Mouse (Mus musculus): Measurements from ENCODE around the gene Katnal1.

Katnal1 gene

DNA sequence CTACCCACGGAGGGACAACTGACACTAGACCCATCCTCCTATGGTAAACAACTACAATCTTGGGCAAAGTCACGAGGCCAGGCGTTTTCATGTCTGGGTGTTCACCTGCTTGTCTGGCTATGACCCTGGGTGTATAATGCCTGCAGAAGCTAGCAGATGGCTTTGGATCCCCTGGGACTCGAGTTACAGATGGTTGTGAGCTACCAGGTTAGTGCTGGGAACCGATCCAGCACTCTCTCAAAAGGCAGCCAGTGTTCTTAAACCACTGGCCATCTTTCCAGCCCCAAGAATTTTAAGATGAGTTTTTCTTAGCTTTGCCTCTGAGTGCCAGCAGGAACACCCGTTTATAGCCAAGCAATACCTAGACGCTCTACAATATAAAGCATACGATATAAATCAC, 45.4 kb downstream of the Katnal1 start:
- no peak for DNase-seq (ENCODE audit: low read depth)

DNA sequence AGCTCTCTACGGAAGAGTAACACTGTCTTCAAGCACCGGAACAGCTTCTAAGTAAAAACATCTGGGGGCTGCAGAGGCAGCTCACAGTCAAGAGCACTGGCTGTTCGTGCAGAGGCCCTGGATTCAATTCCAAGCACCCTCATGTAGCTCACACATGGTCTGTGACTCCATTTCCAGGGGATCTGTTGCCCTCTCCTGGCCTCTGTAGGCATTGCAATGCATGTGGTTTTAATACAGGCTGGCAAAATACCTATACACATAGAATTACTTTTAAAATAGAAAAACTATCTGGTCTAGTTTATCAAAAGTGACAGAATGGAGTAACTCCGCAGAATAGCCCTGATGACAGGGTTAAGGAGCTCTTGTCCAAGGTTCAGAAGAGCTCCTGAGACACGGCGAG, 49.9 kb downstream of the Katnal1 start:
- DNase-seq (ENCODE audit: low read depth), result peak; percentile 57

DNA sequence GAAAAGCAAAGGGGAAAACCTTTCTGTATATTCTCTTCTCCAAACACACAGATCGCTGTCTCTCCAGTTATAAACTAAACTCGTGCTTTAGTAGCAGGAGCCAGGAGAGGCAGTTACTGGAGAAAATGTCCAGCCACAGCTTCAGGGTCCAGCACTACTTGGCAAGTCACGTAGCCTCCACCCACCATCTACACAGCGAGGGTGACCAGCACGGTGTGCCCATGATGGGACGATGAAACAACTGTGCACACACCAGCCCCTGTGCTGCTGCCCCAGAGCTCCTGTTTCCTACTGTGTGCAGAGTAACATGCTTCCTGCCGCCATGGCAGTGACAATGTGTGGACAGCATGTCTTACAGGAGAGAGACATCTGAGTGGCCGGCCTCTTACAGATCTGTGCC, 56.0 kb downstream of the Katnal1 start:
- DNase-seq (ENCODE audit: low read depth), result no peak

DNA sequence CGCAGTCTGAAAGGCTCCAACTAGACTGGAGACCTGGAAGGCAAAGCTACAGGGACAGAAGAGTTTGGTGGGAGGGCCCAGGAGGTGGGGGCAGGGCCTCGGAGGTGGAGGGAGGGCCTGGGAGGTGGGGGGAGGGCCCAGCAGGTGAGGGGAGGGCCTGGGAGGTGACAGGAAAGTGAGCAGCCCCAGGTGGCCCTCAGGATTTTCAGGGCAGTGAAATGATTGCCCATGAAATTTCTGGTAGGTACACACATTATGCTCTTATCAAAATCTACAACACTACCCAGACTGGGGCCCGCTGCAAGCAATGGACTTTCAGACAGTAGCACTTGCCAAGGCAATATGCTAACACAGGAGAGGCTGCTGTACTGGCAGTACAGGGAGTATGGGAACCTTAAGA, 59.5 kb downstream of the Katnal1 start:
- DNase-seq (ENCODE audit: low read depth), result no peak

DNA sequence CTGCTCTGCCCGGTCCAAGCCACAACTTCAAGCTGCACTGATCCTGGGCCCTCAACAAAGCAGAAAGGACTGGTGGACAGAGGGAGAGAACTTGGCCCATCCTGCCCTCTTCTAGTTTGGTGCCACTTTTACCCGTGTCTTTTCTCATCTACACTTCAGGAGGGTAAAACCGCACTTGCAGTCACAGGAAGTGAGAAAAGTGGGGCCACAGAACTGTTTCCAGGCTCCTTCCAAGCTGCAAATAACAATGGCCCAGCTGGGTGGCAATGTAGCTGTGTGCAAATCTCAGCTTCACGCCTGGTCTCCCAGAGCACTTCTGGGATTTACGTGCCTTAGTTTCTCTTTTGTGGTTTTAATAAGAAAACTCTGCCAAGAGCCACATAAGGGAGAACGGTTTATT, 61.4 kb downstream of the Katnal1 start:
- DNase-seq (ENCODE audit: low read depth), result peak; percentile 85

DNA sequence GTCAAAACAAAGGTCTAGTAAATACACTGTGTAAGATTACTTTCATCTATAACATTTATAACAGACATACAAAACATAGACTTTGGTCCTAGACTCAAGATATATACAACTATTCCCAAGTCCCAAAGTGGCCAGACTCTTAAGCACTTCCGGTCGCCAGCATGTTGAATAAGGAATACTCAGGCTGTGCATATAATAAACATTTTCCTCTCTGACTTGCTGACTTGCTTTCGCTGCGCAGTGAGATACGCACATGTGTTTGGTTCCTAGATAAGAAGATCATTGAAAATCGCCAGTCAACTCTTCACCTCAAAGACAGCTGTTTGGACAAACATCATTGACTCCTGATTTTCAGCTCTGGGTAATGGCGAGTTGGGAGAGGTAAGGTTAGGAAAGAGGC, 61.9 kb downstream of the Katnal1 start:
- peak; percentile 59 for DNase-seq (ENCODE audit: low read depth)

DNA sequence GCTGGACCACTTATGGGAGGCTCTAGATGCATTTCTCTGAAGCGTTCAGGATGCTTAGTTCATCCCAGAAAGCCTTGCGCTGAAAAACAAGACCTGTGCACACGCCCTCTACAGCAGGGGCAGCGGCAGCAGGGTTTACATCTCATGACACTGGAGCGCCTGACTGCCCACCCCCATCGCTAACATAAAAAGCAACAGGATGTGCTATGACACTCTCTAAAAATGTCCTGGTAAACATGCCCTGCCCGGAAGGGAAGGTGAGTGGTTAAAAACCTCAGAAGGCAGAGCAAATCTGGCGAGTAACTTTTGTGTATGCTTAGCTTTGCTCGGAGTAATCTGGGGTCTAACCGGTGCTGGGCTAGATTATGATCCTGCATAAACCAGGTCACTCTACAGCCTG, 62.5 kb downstream of the Katnal1 start:
- peak; percentile 90 for DNase-seq (ENCODE audit: low read depth)

DNA sequence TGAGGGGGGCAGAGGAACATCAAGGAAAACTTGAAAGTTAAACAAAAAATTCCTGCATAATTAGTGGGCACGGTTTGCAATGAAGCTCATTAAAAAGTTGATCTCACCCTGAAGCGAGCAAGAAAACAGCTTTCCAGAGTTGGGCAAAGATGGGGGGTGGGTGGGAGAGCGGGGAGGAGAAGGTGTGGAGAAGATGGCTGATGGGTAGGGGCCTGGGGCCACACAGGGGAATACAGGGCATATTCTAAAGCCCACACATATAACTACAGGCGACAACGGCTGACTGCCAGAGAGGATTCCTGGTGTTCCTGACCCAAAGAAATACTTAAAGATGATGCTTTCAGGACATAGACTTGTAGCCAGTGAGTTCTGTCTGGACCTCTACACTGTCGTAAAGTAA, 65.7 kb downstream of the Katnal1 start:
- no peak for DNase-seq (ENCODE audit: low read depth)

DNA sequence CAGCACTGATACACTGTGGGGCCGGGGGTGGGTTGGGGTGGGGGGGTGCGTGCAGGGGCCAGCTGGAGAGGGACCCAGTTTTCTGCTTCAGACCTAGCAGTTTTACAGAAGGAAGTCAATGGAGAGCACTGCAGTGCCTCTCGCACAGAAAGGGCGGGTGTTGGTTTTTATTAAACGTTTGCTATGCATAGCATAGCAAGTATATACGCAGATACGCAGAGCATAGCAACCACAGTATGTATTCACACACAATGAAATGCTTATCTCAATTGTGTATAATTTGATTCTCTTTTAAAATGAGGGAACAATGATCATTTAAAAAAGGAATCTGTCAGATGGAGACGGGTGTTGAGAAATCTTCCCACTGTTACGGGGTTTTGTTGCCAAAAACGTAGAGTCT, 66.3 kb downstream of the Katnal1 start:
- no peak for DNase-seq (ENCODE audit: low read depth)

DNA sequence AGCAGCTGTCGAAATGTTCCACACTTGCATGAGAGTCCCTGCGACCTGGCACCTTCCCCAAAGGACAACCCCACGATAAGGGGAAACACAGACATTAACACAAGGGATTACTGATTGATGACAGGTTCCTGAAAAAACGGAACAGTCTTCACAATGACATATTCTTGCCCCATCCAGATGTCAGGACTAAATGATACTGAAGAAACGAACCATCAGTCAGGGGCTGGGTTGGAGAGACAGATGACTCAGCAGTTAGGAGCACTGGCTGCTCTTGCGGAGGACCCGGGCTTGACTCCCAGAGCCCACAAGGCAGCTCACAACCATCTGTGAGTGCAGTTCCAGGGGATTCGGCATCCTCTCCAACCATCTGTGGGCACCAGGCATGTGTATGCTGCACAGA, 67.0 kb downstream of the Katnal1 start:
- no peak for DNase-seq (ENCODE audit: low read depth)

DNA sequence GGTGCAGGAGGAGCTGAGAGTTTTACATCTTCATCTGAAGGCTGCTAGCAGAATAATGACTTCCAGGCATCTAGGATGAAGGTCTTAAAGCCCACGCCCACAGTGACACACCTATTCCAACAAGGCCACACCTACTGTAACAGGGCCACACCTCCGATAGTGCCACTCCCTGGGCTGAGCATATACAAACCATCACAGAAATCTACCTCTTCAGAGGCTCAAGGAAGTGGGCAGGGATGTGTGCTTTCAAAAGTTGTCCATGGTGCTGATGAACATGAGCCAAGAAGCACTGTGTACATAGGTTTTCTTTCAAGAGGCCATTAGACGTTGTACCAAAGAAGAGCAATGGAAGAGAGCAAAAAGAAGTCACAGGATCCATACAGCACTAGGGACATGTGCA, 71.6 kb downstream of the Katnal1 start:
- no peak for DNase-seq (ENCODE audit: low read depth)

DNA sequence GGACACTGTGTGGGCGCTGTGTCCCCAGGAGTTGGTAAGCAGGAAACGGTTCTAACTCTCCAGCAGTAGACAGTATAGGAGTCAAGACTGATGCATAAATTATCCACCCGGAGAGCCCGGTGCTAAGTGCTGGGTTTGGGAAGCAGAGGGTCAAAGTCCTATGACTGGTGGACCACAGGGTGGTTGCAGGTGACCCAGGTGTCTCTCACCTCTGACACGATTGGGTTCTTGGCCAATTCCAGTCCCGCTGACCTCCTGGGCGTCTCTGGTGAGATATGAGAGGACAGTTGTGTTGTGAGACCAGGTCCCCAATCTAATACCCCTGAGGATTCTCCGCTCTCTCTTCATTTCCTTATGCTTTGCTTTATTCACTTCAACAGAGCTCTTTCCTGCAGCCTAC, 74.1 kb downstream of the Katnal1 start:
- DNase-seq (ENCODE audit: low read depth), result no peak

DNA sequence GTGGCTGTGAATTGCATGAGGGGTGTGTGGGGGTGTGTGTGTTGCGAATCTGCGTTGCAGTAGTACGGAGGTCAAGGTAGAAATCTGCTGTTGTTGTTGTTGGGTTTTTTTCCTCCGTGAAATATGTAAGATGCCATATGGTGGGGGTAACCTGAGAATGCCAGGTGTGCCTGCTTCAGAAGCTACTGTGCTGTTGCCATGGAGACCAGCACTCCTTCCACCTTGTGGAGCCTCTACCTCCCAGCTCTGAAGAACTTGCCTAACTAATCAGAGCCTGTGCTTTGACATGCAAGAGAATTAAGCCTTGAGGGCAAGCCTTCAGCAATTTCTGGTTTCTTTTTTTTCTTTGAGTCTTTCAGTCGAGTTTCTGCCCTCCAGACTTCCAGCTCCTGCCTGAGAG, 75.0 kb downstream of the Katnal1 start:
- DNase-seq (ENCODE audit: low read depth), result no peak

DNA sequence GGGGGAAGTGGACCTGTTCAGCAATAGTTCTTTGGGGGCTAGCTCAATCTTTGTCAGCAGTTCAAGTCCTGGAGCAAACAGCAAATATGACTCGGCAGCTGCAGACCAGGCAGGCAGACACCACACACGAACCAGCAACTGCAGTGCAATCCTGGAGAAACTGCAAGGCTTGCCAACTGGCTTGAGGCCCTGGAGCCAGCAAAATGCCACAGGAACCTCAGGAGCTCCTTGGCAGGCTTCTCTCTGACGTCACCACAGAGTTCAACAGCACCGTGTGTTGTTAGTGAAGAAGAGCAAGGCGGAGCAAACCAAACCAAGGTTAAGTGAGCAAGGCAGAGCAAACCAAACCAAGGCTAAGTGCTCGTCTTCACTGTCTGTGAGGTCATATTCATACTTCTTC, 79.6 kb downstream of the Katnal1 start:
- DNase-seq (ENCODE audit: low read depth), result no peak

DNA sequence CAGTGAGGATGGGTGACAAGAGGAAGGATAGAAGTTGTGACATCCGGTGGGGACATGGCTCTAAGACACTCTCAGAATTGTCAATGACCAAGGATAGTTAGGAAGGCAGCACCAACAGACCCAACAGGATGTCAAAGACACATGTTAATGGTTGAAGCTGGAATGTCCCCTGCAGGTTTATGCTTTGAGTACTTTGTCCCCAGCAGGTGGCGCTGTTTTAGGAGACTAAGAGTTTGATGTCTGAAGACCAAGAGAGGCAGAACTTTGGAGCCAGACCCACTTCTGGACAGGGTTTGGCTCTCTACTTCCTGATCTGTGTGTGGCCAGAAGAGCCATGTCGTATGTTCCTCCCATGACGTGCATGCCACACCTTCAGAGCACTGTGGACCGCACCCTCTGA, 82.1 kb downstream of the Katnal1 start:
- peak; percentile 65 for DNase-seq (ENCODE audit: low read depth)

DNA sequence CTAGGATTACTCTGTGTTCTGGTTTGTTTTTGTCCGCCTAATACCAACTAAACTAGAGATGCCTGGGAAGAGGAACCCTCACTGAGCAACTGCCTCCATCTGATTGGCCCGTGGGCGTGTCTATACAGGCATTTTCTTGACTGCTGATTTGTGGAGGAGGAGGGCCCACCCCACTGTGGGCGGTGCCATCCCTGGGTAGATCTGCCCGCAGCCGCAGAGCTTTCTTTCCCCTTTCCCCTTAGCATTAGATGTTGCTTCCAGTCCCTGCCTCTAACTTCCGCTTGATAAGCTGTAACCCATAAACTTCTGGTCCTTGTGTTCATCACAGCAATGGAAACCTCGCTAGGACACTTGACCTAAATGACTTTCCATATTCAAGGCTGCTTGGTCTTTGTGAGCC, 92.1 kb downstream of the Katnal1 start:
- peak; percentile 47 for DNase-seq (ENCODE audit: low read depth)

DNA sequence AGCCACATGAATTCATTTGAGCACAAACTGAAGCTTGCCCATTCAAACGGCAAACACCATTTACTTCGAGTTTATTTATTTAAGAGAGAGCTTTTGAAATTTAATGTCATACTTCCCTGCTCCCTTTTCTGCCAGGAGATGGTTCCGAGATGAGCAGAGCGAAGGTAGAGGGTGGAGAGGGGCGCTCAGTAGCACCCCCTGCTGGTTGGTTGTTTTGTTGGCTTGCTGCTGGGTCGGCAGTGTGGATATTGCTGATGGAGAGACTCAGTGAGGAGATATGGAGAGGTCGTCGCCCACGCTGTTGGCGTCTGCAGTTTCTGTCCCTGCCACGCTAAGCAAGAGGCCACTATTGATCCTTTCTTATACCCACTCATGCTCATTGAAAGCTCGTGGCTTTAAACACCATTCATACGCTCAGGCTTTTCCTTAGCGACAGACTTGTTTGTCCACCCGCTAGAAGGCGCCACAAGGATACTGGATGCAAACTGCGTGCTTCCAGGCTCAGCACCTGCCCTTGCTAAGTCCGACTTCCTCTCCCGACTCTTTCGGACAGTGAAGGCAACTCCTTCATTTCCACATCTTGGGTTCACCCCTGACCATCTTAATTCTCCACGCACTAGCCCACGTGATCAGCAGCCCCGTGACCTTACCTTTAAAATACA, 97.4 kb downstream of the Katnal1 start:
- peak; percentile 86 for DNase-seq (ENCODE audit: low read depth)

DNA sequence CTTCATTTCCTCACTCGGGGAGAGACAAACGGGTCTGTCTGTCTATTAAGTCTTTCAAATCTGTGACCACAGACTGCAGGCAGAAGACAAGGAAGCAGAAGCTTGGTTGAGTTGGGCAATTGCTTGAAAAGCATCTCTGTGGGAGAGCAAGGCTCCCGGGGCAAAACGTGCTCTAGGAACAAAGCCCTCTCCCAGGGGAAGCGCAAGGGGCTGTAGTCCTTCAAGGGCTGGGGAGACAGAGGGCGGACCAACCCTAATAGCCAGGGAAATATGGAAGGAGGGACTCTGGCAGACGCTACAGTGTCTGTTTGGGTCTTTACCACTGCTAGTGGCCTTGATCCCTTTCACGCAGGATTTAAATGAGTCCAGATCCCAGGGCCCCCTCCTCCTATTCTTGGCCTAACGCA, 98.0 kb downstream of the Katnal1 start:
- peak; percentile 25 for DNase-seq (ENCODE audit: low read depth)

DNA sequence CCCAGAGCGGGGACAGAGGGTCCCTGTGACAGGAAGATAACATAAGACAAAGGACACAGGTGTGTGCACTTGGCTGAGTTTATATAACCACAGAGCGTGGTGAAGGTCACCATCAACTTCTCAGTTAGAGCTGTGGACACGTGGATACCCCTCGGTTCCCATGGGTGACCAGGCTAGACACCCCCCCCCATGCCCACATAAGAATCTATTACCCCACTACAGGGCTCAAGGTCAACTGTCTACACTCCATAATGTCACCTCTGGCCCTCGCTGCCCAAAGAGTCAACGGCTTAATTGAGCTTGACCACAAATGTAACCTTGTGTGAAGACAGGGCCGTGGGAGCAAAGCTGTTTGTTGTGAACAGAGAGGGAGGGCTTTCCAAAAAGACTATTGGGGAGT, 103.4 kb downstream of the Katnal1 start:
- DNase-seq (ENCODE audit: low read depth), result no peak

DNA sequence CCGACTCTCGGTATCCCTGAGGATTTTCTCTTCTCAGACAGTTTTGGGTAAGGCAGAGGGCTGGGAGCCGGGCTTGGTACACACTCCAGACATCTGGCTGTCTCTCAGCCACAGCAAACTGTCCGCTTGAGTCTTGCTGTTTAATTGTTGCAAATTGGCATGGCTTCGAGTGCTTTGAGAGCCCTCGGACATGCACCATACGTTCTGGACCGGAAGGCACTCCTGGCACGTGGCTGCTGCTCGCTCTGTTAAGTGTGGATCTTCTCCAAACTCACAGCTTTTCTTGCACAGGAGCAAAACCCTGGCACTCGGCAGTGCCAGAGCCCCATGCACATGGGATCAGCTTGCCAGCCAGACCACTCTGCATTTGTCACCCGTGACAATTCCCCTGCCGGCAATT, 106.3 kb downstream of the Katnal1 start:
- DNase-seq (ENCODE audit: low read depth), result no peak
